Mouse (Mus musculus) ES-Bruce4 (cell line): ENCODE data around the gene Olfr370. TPM values are rescaled to one million over a fixed set of nuclear protein-coding genes. Genes with fewer than 3 reads are reported as not detected.

Experiments used
- H3K27ac ChIP-seq: 2 replicates; pipeline ENCODE4 v1.5.1; 2012; ENCODE audit warnings: low read length, inconsistent platforms; ENCODE audit not compliant: insufficient read depth
- H3K27me3 ChIP-seq: 2 replicates; pipeline ENCODE4 v1.6.1; 2012; ENCODE audit warnings: mild to moderate bottlenecking, low read length, inconsistent platforms; ENCODE audit not compliant: control insufficient read depth, poor library complexity, insufficient read depth, severe bottlenecking
- H3K36me3 ChIP-seq: 2 replicates; pipeline ENCODE4 v1.6.1; 2012; ENCODE audit warnings: inconsistent platforms, mild to moderate bottlenecking, low read length, moderate library complexity; ENCODE audit not compliant: control insufficient read depth, poor library complexity, insufficient read depth, severe bottlenecking
- H3K4me1 ChIP-seq: one replicate; pipeline ENCODE4 v1.8.1; 2011; ENCODE audit warnings: low read length; ENCODE audit not compliant: control insufficient read depth, insufficient read depth
- H3K4me3 ChIP-seq: 2 replicates; pipeline ENCODE4 v1.5.1; 2011; ENCODE audit warnings: low read depth, mild to moderate bottlenecking, low read length
- H3K9ac ChIP-seq: 2 replicates; pipeline ENCODE4 v1.6.1; 2012; ENCODE audit warnings: low read depth, mild to moderate bottlenecking, inconsistent platforms; ENCODE audit not compliant: poor library complexity, severe bottlenecking
- H3K9me3 ChIP-seq: replicated peaks from 2 replicates; pipeline ENCODE4 v1.6.1; 2012; ENCODE audit warnings: mild to moderate bottlenecking, low read length, inconsistent platforms; ENCODE audit not compliant: control insufficient read depth, poor library complexity, insufficient read depth, severe bottlenecking
- CTCF ChIP-seq: IDR thresholded peaks from one replicate; pipeline ENCODE4 v1.8.1; 2011; ENCODE audit warnings: low read depth, low read length
- EP300 ChIP-seq: IDR thresholded peaks from 2 replicates; pipeline ENCODE4 v1.6.1; 2011; ENCODE audit warnings: low read depth, low read length; ENCODE audit not compliant: insufficient read depth
- POLR2A ChIP-seq: IDR thresholded peaks from one replicate; pipeline ENCODE4 v1.8.1; 2011; ENCODE audit warnings: low read length; ENCODE audit not compliant: insufficient read depth
- polyA plus RNA-seq: library from polyadenylated mRNA; stranded (reverse); fragments of >200 nt; gene quantifications from 2 replicates; pipeline ENCODE4 v1.2.4, GENCODE M21; 2011; ENCODE audit warnings: low read depth; ENCODE audit not compliant: missing spikeins, insufficient read depth, insufficient read length

The Olfr370 gene
- polyA plus RNA-seq, 1 experiment: 0.24 TPM

DNA sequence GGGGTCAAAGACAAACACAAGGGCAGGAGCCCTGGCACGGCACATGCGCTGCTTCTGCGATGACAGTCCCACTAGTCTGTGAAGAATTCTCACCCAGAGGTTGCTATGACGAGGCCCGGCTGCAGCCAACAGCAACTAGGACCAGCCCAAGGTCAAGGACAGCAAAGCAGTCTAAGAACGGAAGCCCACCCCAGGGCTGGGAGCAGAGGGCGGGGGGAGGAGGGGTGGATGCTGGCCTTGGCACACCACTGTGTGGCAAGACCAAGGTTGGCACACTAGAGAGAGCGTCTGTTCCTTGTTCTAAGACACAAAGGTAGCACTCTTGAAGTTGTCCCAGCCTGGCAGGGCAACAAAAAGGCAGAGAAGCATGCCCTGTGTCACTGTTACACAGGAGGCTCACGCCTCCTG, 41.8 kb downstream of the Olfr370 start:
- H3K27me3 ChIP-seq: no peaks in the 10 kb centered on the region
- H3K4me3 ChIP-seq: no peak overlapping the region
- H3K27ac ChIP-seq: no peak overlapping the region
- H3K9ac ChIP-seq: no peak overlapping the region
- no peaks in the 10 kb centered on the region for H3K9me3 ChIP-seq
- TF ChIP-seq CTCF (no peak), POLR2A (no peak), EP300 (no peak)
- peaks cover 8% of the 10 kb centered on the region for H3K36me3 ChIP-seq
- H3K4me1 ChIP-seq: peaks cover 16% of the 10 kb centered on the region

- Histone ChIP-seq H3K27ac (no peak overlapping the region), H3K4me1 (peaks cover 16% of the 10 kb centered on the region)
These were observed 42.8 kb downstream of the Olfr370 start for GRCm38 (mm10) chr8:83578131-83579055.

GRCm38 (mm10) chr8:83579676-83580075, 44.1 kb downstream of the Olfr370 start:
- Histone ChIP-seq H3K9ac (no peak overlapping the region), H3K4me1 (peaks cover 14% of the 10 kb centered on the region)
- TF ChIP-seq CTCF: no peak
- no peak for TF ChIP-seq POLR2A
- no peak for TF ChIP-seq EP300

More at GRCm38 (mm10) chr8:83578131-83579055, 42.8 kb downstream of the Olfr370 start:
- H3K27me3 ChIP-seq: no peaks in the 10 kb centered on the region
- TF ChIP-seq POLR2A: no peak
- TF ChIP-seq CTCF: no peak
- no peak for TF ChIP-seq EP300
- H3K36me3 ChIP-seq: no peaks in the 10 kb centered on the region
- H3K9ac ChIP-seq: no peak overlapping the region
- no peak overlapping the region for H3K4me3 ChIP-seq
- no peaks in the 10 kb centered on the region for H3K9me3 ChIP-seq

GRCm38 (mm10) chr8:83580826-83581225, 45.2 kb downstream of the Olfr370 start:
- Histone ChIP-seq H3K4me1 (peaks cover 14% of the 10 kb centered on the region), H3K27me3 (no peaks in the 10 kb centered on the region), H3K9ac (no peak overlapping the region), H3K9me3 (no peaks in the 10 kb centered on the region), H3K27ac (no peak overlapping the region), H3K4me3 (no peak overlapping the region), H3K36me3 (peaks cover 4% of the 10 kb centered on the region; the same call in 1 of the 2 replicates)
- TF ChIP-seq POLR2A: no peak
- no peak for TF ChIP-seq CTCF
- TF ChIP-seq EP300: no peak

More at GRCm38 (mm10) chr8:83579676-83580075, 44.1 kb downstream of the Olfr370 start:
- H3K4me3 ChIP-seq: no peak overlapping the region
- H3K9me3 ChIP-seq: no peaks in the 10 kb centered on the region
- H3K27ac ChIP-seq: no peak overlapping the region
- no peaks in the 10 kb centered on the region for H3K27me3 ChIP-seq
- H3K36me3 ChIP-seq: peaks cover 4% of the 10 kb centered on the region; the same call in 1 of the 2 replicates

GRCm38 (mm10) chr8:83582226-83582625, 46.6 kb downstream of the Olfr370 start:
- Histone ChIP-seq H3K9me3 (no peaks in the 10 kb centered on the region), H3K36me3 (peaks cover 4% of the 10 kb centered on the region; the same call in 1 of the 2 replicates), H3K9ac (no peak overlapping the region), H3K27me3 (no peaks in the 10 kb centered on the region), H3K4me1 (peaks cover 13% of the 10 kb centered on the region), H3K4me3 (no peak overlapping the region), H3K27ac (no peak overlapping the region)
- TF ChIP-seq POLR2A: no peak
- TF ChIP-seq CTCF: no peak
- TF ChIP-seq EP300: no peak

GRCm38 (mm10) chr8:83583236-83583635, 47.7 kb downstream of the Olfr370 start:
- no peaks in the 10 kb centered on the region for H3K27me3 ChIP-seq
- TF ChIP-seq CTCF: no peak
- no peak for TF ChIP-seq EP300
- TF ChIP-seq POLR2A: no peak

More at GRCm38 (mm10) chr8:83583236-83583635, 47.7 kb downstream of the Olfr370 start:
- Histone ChIP-seq H3K36me3 (peaks cover 4% of the 10 kb centered on the region; the same call in 1 of the 2 replicates), H3K9me3 (no peaks in the 10 kb centered on the region), H3K27ac (no peak overlapping the region), H3K4me1 (peaks cover 9% of the 10 kb centered on the region), H3K4me3 (no peak overlapping the region), H3K9ac (no peak overlapping the region)
